Mouse (Mus musculus): ENCODE data around the gene Ank3. TPM values are rescaled to one million over a fixed set of nuclear protein-coding genes. Genes with fewer than 3 reads are reported as not detected.

Gene Ank3
- polyA plus RNA-seq, 1 experiment from 2014 or later: 24.7 TPM

DNA sequence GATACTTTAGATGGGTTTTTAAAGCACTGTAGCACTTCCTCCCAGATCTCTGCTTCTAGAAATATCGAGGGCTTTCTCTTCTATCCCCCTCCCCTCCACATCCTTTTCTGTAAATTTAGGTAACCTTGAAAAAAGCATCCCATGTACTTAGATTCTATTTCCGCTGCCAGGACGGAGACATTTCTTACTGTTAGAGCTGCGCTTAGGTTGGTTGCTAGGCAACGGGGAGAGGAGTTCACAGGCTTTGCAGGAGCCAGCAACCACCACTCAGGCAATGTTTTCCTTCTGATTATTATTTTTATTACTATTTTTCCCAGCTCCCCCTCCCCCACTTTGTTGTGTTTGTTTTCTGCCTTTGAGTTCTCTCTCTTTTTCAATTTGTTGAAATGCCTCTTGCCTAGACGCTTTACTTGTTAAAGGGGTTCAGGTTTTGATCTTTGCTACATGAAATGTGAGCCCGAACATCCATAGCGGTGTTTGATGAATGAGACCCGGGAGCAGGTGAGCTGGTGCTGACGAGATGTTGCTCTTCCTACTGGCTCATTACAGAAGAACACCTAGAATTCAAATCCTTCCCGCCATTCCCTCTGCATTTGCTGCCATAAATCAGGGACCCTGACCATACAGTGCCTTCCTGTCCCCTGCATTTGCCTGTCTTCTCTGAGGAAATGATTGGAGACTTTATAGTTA is 101.7 kb downstream of the Ank3 start:
- H3K9me3 ChIP-seq (ENCODE audit: control insufficient read depth, low read length): no peaks in the 10 kb centered on the region
- H3K27me3 ChIP-seq (replicated peaks; ENCODE audit: control insufficient read depth, insufficient read depth, low read length): no peaks in the 10 kb centered on the region
- ATAC-seq (replicated peaks; ENCODE audit: low FRiP score, low TSS enrichment, low read depth) (no peak), DNase-seq (ENCODE audit: low spot score) (no peak)
- 0 out of 2 replicates have a peak, but pooled peaks cover 8% of the 10 kb centered on the region for H3K4me1 ChIP-seq (replicated peaks; ENCODE audit: control insufficient read depth, insufficient read depth, low read length)
- no peak overlapping the region for H3K4me2 ChIP-seq (ENCODE audit: low read length)
- H3K4me3 ChIP-seq (ENCODE audit: low read depth, low read length): no peak overlapping the region
- H3K36me3 ChIP-seq (ENCODE audit: control insufficient read depth, insufficient read depth, low read length): no peaks in the 10 kb centered on the region
- no peak overlapping the region for H3K27ac ChIP-seq (ENCODE audit: low read depth)
- 44% methylated on average over 11 of the region's 11 CpGs for WGBS
- no peak overlapping the region for H3K9ac ChIP-seq (ENCODE audit: low read length)

DNA sequence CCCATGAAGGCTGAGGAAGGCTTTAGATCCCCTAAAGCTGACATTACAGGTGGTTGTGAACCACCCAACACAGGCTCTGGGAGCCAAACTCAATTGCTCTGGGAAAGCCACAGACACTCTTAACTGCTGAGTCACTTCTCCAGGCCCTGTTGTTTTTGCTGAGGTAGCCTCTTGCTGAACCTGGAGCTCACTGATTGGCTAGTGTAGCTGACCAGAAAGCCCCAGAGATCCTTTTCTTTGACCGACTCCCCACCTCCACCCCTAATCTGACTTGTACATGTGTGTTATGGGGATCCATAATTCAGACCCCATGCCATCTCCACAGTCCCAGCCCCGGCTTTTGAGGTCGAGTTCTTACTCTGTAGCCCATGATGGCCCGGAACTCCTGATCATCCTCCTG is 105.2 kb downstream of the Ank3 start:
- no peak for ATAC-seq (replicated peaks; ENCODE audit: low FRiP score, low TSS enrichment, low read depth)

GRCm38 (mm10) chr10:69507719-69508118 is 109.1 kb downstream of the Ank3 start:
- Histone ChIP-seq H3K27me3 (replicated peaks; ENCODE audit: control insufficient read depth, insufficient read depth, low read length) (no peaks in the 10 kb centered on the region), H3K27ac (ENCODE audit: low read depth) (no peak overlapping the region), H3K4me3 (ENCODE audit: low read depth, low read length) (no peak overlapping the region), H3K9me3 (ENCODE audit: control insufficient read depth, low read length) (no peaks in the 10 kb centered on the region), H3K4me1 (replicated peaks; ENCODE audit: control insufficient read depth, insufficient read depth, low read length) (no peaks in the 10 kb centered on the region), H3K9ac (ENCODE audit: low read length) (no peak overlapping the region), H3K36me3 (ENCODE audit: control insufficient read depth, insufficient read depth, low read length) (no peaks in the 10 kb centered on the region), H3K4me2 (ENCODE audit: low read length) (no peak overlapping the region)
- no peak for ATAC-seq (replicated peaks; ENCODE audit: low FRiP score, low TSS enrichment, low read depth)
- DNase-seq (ENCODE audit: low spot score): no peak
- WGBS: 77% methylated on average over 8 of the region's 8 CpGs

More for the DNA sequence above, 105.2 kb downstream of the Ank3 start:
- no peak for DNase-seq (ENCODE audit: low spot score)
- H3K27ac ChIP-seq (ENCODE audit: low read depth): no peak overlapping the region
- H3K4me1 ChIP-seq (replicated peaks; ENCODE audit: control insufficient read depth, insufficient read depth, low read length): 0 out of 2 replicates have a peak, but pooled peaks cover 8% of the 10 kb centered on the region
- no peak overlapping the region for H3K4me2 ChIP-seq (ENCODE audit: low read length)
- H3K27me3 ChIP-seq (replicated peaks; ENCODE audit: control insufficient read depth, insufficient read depth, low read length): no peaks in the 10 kb centered on the region
- H3K36me3 ChIP-seq (ENCODE audit: control insufficient read depth, insufficient read depth, low read length): no peaks in the 10 kb centered on the region
- WGBS: 89% methylated on average over 4 of the region's 4 CpGs
- no peak overlapping the region for H3K4me3 ChIP-seq (ENCODE audit: low read depth, low read length)
- no peak overlapping the region for H3K9ac ChIP-seq (ENCODE audit: low read length)
- H3K9me3 ChIP-seq (ENCODE audit: control insufficient read depth, low read length): no peaks in the 10 kb centered on the region

DNA sequence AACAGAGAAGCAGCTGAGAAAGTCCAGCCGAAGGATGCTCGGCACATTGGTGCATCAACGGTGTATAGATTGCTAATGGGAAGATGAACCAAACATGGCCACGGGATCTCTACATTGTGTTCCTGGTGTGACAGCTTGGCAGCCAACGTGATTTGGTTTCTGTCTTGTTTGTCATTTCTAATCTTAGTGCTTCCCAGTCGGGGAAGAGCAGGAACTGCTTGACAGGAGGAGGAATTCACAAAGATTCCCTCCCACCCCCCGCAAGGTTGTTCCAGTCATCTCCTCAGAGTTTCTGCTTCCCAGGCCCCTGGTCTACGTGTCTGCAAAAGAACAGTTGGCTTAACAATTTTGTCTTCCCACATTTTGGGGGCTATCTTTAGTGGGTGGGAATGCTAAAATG is 111.8 kb downstream of the Ank3 start:
- Histone ChIP-seq H3K9ac (ENCODE audit: low read length) (no peak overlapping the region), H3K4me2 (ENCODE audit: low read length) (no peak overlapping the region), H3K36me3 (ENCODE audit: control insufficient read depth, insufficient read depth, low read length) (no peaks in the 10 kb centered on the region), H3K9me3 (ENCODE audit: control insufficient read depth, low read length) (no peaks in the 10 kb centered on the region), H3K4me1 (replicated peaks; ENCODE audit: control insufficient read depth, insufficient read depth, low read length) (no peaks in the 10 kb centered on the region), H3K27me3 (replicated peaks; ENCODE audit: control insufficient read depth, insufficient read depth, low read length) (no peaks in the 10 kb centered on the region), H3K27ac (ENCODE audit: low read depth) (no peak overlapping the region), H3K4me3 (ENCODE audit: low read depth, low read length) (no peak overlapping the region)
- DNase-seq (ENCODE audit: low spot score) (no peak), ATAC-seq (replicated peaks; ENCODE audit: low FRiP score, low TSS enrichment, low read depth) (no peak)
- WGBS: 76% methylated on average over 8 of the region's 8 CpGs

GRCm38 (mm10) chr10:69511234-69511633 is 112.7 kb downstream of the Ank3 start:
- Histone ChIP-seq H3K27me3 (replicated peaks; ENCODE audit: control insufficient read depth, insufficient read depth, low read length) (no peaks in the 10 kb centered on the region), H3K36me3 (ENCODE audit: control insufficient read depth, insufficient read depth, low read length) (no peaks in the 10 kb centered on the region), H3K4me1 (replicated peaks; ENCODE audit: control insufficient read depth, insufficient read depth, low read length) (no peaks in the 10 kb centered on the region), H3K4me3 (ENCODE audit: low read depth, low read length) (no peak overlapping the region), H3K9ac (ENCODE audit: low read length) (no peak overlapping the region), H3K4me2 (ENCODE audit: low read length) (no peak overlapping the region), H3K27ac (ENCODE audit: low read depth) (no peak overlapping the region), H3K9me3 (ENCODE audit: control insufficient read depth, low read length) (no peaks in the 10 kb centered on the region)
- no peak for ATAC-seq (replicated peaks; ENCODE audit: low FRiP score, low TSS enrichment, low read depth)
- DNase-seq (ENCODE audit: low spot score): no peak
- WGBS: 74% methylated on average over 1 of the region's 1 CpGs

- 60% methylated on average over 4 of the region's 4 CpGs for WGBS
- H3K4me3 ChIP-seq (ENCODE audit: low read depth, low read length): no peak overlapping the region
Measured at GRCm38 (mm10) chr10:69521977-69522376, 123.4 kb downstream of the Ank3 start.

DNA sequence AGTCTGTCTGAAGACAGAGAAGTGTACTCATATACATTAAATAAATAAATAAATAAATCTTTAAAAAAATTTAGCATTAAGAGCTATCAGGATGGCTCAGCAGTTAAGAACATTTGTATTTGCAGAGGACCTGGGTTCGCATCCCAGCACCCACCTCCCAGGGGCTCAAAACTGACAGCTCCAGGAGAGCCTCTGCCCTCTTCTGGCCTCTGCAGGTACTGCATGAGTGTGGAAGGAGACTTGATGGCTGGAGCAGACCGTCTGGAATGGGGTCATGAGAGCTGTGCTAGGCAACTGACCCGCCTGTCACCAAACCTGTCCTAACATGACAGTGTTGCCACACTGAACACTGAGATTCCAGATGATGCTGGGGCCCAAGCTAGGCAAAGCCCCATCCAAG is 124.6 kb downstream of the Ank3 start:
- no peak overlapping the region for H3K4me2 ChIP-seq (ENCODE audit: low read length)
- WGBS: 77% methylated on average over 3 of the region's 3 CpGs
- no peaks in the 10 kb centered on the region for H3K9me3 ChIP-seq (ENCODE audit: control insufficient read depth, low read length)
- H3K27ac ChIP-seq (ENCODE audit: low read depth): no peak overlapping the region
- H3K4me1 ChIP-seq (replicated peaks; ENCODE audit: control insufficient read depth, insufficient read depth, low read length): no peaks in the 10 kb centered on the region
- no peaks in the 10 kb centered on the region for H3K36me3 ChIP-seq (ENCODE audit: control insufficient read depth, insufficient read depth, low read length)
- no peak overlapping the region for H3K9ac ChIP-seq (ENCODE audit: low read length)
- ATAC-seq (replicated peaks; ENCODE audit: low FRiP score, low TSS enrichment, low read depth): no peak
- no peak overlapping the region for H3K4me3 ChIP-seq (ENCODE audit: low read depth, low read length)
- no peaks in the 10 kb centered on the region for H3K27me3 ChIP-seq (replicated peaks; ENCODE audit: control insufficient read depth, insufficient read depth, low read length)
- DNase-seq (ENCODE audit: low spot score): no peak

More at GRCm38 (mm10) chr10:69521977-69522376, 123.4 kb downstream of the Ank3 start:
- Histone ChIP-seq H3K9me3 (ENCODE audit: control insufficient read depth, low read length) (no peaks in the 10 kb centered on the region), H3K4me2 (ENCODE audit: low read length) (no peak overlapping the region), H3K4me1 (replicated peaks; ENCODE audit: control insufficient read depth, insufficient read depth, low read length) (no peaks in the 10 kb centered on the region), H3K9ac (ENCODE audit: low read length) (no peak overlapping the region), H3K27ac (ENCODE audit: low read depth) (no peak overlapping the region), H3K27me3 (replicated peaks; ENCODE audit: control insufficient read depth, insufficient read depth, low read length) (no peaks in the 10 kb centered on the region), H3K36me3 (ENCODE audit: control insufficient read depth, insufficient read depth, low read length) (no peaks in the 10 kb centered on the region)
- no peak for DNase-seq (ENCODE audit: low spot score)
- ATAC-seq (replicated peaks; ENCODE audit: low FRiP score, low TSS enrichment, low read depth): no peak

DNA sequence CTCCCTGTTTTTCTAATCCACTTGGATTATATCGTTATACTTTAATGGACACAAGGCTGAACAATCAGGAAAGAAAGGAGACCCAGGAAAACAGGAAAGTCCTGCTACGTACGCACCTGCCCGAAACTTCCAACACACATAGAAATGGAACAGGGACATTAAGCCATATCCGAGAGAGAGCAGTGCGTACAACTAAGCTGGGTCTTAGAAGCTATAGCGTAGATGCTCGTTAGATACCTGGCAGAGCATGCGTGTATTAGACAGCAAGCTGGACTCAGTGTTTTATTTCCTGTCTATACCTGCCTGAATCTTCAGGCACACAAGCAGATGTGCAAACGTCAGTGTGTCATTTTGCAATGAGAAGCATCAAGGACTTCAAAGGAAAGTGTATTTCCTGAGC is 128.7 kb downstream of the Ank3 start:
- Histone ChIP-seq H3K9me3 (ENCODE audit: control insufficient read depth, low read length) (no peaks in the 10 kb centered on the region), H3K4me2 (ENCODE audit: low read length) (no peak overlapping the region), H3K4me1 (replicated peaks; ENCODE audit: control insufficient read depth, insufficient read depth, low read length) (no peaks in the 10 kb centered on the region), H3K36me3 (ENCODE audit: control insufficient read depth, insufficient read depth, low read length) (no peaks in the 10 kb centered on the region), H3K27me3 (replicated peaks; ENCODE audit: control insufficient read depth, insufficient read depth, low read length) (no peaks in the 10 kb centered on the region), H3K9ac (ENCODE audit: low read length) (no peak overlapping the region), H3K27ac (ENCODE audit: low read depth) (no peak overlapping the region), H3K4me3 (ENCODE audit: low read depth, low read length) (no peak overlapping the region)
- DNase-seq (ENCODE audit: low spot score): no peak
- WGBS: 87% methylated on average over 10 of the region's 10 CpGs
- ATAC-seq (replicated peaks; ENCODE audit: low FRiP score, low TSS enrichment, low read depth): no peak

- Histone ChIP-seq H3K27me3 (replicated peaks; ENCODE audit: control insufficient read depth, insufficient read depth, low read length) (no peaks in the 10 kb centered on the region), H3K27ac (ENCODE audit: low read depth) (no peak overlapping the region), H3K4me1 (replicated peaks; ENCODE audit: control insufficient read depth, insufficient read depth, low read length) (no peaks in the 10 kb centered on the region), H3K4me3 (ENCODE audit: low read depth, low read length) (no peak overlapping the region), H3K4me2 (ENCODE audit: low read length) (no peak overlapping the region), H3K9ac (ENCODE audit: low read length) (no peak overlapping the region), H3K9me3 (ENCODE audit: control insufficient read depth, low read length) (no peaks in the 10 kb centered on the region), H3K36me3 (ENCODE audit: control insufficient read depth, insufficient read depth, low read length) (no peaks in the 10 kb centered on the region)
- no peak for ATAC-seq (replicated peaks; ENCODE audit: low FRiP score, low TSS enrichment, low read depth)
- no peak for DNase-seq (ENCODE audit: low spot score)
- WGBS: 65% methylated on average over 4 of the region's 4 CpGs
Measured at GRCm38 (mm10) chr10:69528746-69529145, 130.2 kb downstream of the Ank3 start.

All from intestine, embryonic 14.5 days (tissue).